Mouse (Mus musculus) MEL (cell line): Measurements from ENCODE around the gene Hoxc4. TPM values are rescaled to one million over a fixed set of nuclear protein-coding genes. Genes with fewer than 3 reads are reported as not detected.

Experiments used
- DNase-seq: peaks from one replicate; pipeline ENCODE4 v3.0.0; 2011; ENCODE audit warnings: low read depth, low spot score
- H3K27ac ChIP-seq: 2 replicates; pipeline ENCODE4 v1.5.1; 2012; ENCODE audit warnings: low read depth, mild to moderate bottlenecking, control low read depth, low read length, moderate library complexity; ENCODE audit not compliant: control insufficient read depth
- H3K27me3 ChIP-seq, 2 experiments: fragments of 150-350 bp in 1 of 2; sonication (generic) in 1 of 2; 2 replicates each; pipeline ENCODE4 v1.6.1; 2012; ENCODE audit warnings: low read length in 2 of 2, mild to moderate bottlenecking in 2 of 2, improper control_type of control experiment in 1 of 2, moderate library complexity in 1 of 2; ENCODE audit not compliant: insufficient read depth in 2 of 2, control insufficient read depth in 1 of 2
- H3K36me3 ChIP-seq, 2 experiments: 2 replicates each; pipeline ENCODE4 v1.6.1; 2012 to 2014; ENCODE audit warnings: low read length in 2 of 2, improper control_type of control experiment in 1 of 2, inconsistent platforms in 1 of 2, mild to moderate bottlenecking in 1 of 2; ENCODE audit not compliant: insufficient read depth in 2 of 2, control insufficient read depth in 1 of 2
- H3K4me1 ChIP-seq, 2 experiments: fragments of 150-350 bp in 1 of 2; sonication (generic) in 1 of 2; 2 replicates each; pipeline ENCODE4 v1.6.1; 2012; ENCODE audit warnings: low read length in 2 of 2, improper control_type of control experiment in 1 of 2, mild to moderate bottlenecking in 1 of 2; ENCODE audit not compliant: insufficient read depth in 2 of 2, control insufficient read depth in 1 of 2
- H3K4me3 ChIP-seq, 2 experiments: fragments of 150-350 bp in 1 of 2; sonication (generic) in 1 of 2; 2 replicates each; pipeline ENCODE4 v1.5.1; 2012; ENCODE audit warnings: low read depth in 2 of 2, low read length in 2 of 2, mild to moderate bottlenecking in 2 of 2, moderate library complexity in 2 of 2, control low read depth in 1 of 2, improper control_type of control experiment in 1 of 2; ENCODE audit not compliant: control insufficient read depth in 1 of 2, insufficient read depth in 1 of 2
- H3K79me2 ChIP-seq: 2 replicates; pipeline ENCODE4 v1.6.1; 2012; ENCODE audit warnings: mild to moderate bottlenecking, low read length, moderate library complexity; ENCODE audit not compliant: control insufficient read depth, poor library complexity, insufficient read depth
- H3K9ac ChIP-seq: 2 replicates; pipeline ENCODE4 v1.6.1; 2012; ENCODE audit warnings: low read depth, mild to moderate bottlenecking, control low read depth, low read length, moderate library complexity; ENCODE audit not compliant: control insufficient read depth, poor library complexity, severe bottlenecking
- H3K9me3 ChIP-seq: fragments of 150-350 bp; sonication (generic); replicated peaks from 2 replicates; pipeline ENCODE4 v1.6.1; 2012; ENCODE audit warnings: mild to moderate bottlenecking, low read length, improper control_type of control experiment, moderate library complexity; ENCODE audit not compliant: insufficient read depth
- CHD1 ChIP-seq: IDR thresholded peaks from 2 replicates; pipeline ENCODE4 v1.6.1; 2012; ENCODE audit warnings: low read depth, mild to moderate bottlenecking, inconsistent platforms, low read length, improper control_type of control experiment
- GABPA ChIP-seq: IDR thresholded peaks from 2 replicates; pipeline ENCODE4 v1.6.1; 2012; ENCODE audit warnings: low read depth, mild to moderate bottlenecking, inconsistent platforms, low read length, improper control_type of control experiment, moderate library complexity
- GATA1 ChIP-seq: IDR thresholded peaks from 2 replicates; pipeline ENCODE4 v1.6.1; 2011; ENCODE audit warnings: low read depth, low read length, improper control_type of control experiment
- MEF2A ChIP-seq: IDR thresholded peaks from 2 replicates; pipeline ENCODE4 v1.6.1; 2014; ENCODE audit warnings: low read depth, mild to moderate bottlenecking, inconsistent platforms, low read length, improper control_type of control experiment; ENCODE audit not compliant: poor library complexity, insufficient replicate concordance, severe bottlenecking; ENCODE audit errors: extremely low read depth
- MXI1 ChIP-seq: IDR thresholded peaks from 2 replicates; pipeline ENCODE4 v1.6.1; 2011; ENCODE audit warnings: mild to moderate bottlenecking, low read depth, low read length, improper control_type of control experiment
- MYB ChIP-seq: IDR thresholded peaks from 2 replicates; pipeline ENCODE4 v1.6.1; 2011; ENCODE audit warnings: mild to moderate bottlenecking, low read depth, low read length, improper control_type of control experiment
- MYC ChIP-seq: IDR thresholded peaks from 2 replicates; pipeline ENCODE4 v1.6.1; 2011; ENCODE audit warnings: low read depth, mild to moderate bottlenecking, low read length, improper control_type of control experiment, moderate library complexity
- NELFE ChIP-seq: IDR thresholded peaks from 2 replicates; pipeline ENCODE4 v1.6.1; 2011; ENCODE audit warnings: low read depth, low read length, improper control_type of control experiment
- NRF1 ChIP-seq: IDR thresholded peaks from 2 replicates; pipeline ENCODE4 v1.6.1; 2014; ENCODE audit warnings: low read depth, mild to moderate bottlenecking, inconsistent platforms, low read length, improper control_type of control experiment, moderate library complexity; ENCODE audit not compliant: poor library complexity, insufficient read depth, severe bottlenecking
- POLR2A ChIP-seq, 2 experiments: IDR thresholded peaks; 2 replicates each; pipeline ENCODE4 v1.6.1; 2011 to 2012; ENCODE audit warnings: low read length in 2 of 2, mild to moderate bottlenecking in 2 of 2, control low read depth in 1 of 2, improper control_type of control experiment in 1 of 2, low read depth in 1 of 2, moderate library complexity in 1 of 2; ENCODE audit not compliant: control insufficient read depth in 1 of 2, insufficient read depth in 1 of 2, poor library complexity in 1 of 2
- RAD21 ChIP-seq: IDR thresholded peaks from 2 replicates; pipeline ENCODE4 v1.6.1; 2011; ENCODE audit warnings: mild to moderate bottlenecking, low read depth, low read length, improper control_type of control experiment
- RCOR1 ChIP-seq: IDR thresholded peaks from 2 replicates; pipeline ENCODE4 v1.6.1; 2012; ENCODE audit warnings: low read depth, mild to moderate bottlenecking, inconsistent platforms, low read length, improper control_type of control experiment
- SIN3A ChIP-seq: IDR thresholded peaks from 2 replicates; pipeline ENCODE4 v1.6.1; 2012; ENCODE audit warnings: low read length, improper control_type of control experiment, inconsistent platforms
- polyA plus RNA-seq, 2 experiments: library from polyadenylated mRNA; stranded (reverse) in 1 of 2; unstranded in 1 of 2; fragments of >175 nt in 1 of 2; fragments of >200 nt in 1 of 2; gene quantifications; 2 replicates each; pipeline versions ENCODE4 v1.2.1 to v1.2.4; 2012; ENCODE audit warnings: low replicate concordance in 2 of 2, low read depth in 1 of 2; ENCODE audit not compliant: insufficient read length in 2 of 2, insufficient read depth in 1 of 2, missing spikeins in 1 of 2
- total RNA-seq: library from RNA; depleted of rRNA; stranded (reverse); fragments of 300-350 nt; gene quantifications from 2 replicates; pipeline ENCODE4 v1.2.3, GENCODE M21; 2012

Gene Hoxc4
- total and polyA plus RNA-seq, 3 experiments, result 2.6 to 9.4 TPM; not detected in 1

DNA sequence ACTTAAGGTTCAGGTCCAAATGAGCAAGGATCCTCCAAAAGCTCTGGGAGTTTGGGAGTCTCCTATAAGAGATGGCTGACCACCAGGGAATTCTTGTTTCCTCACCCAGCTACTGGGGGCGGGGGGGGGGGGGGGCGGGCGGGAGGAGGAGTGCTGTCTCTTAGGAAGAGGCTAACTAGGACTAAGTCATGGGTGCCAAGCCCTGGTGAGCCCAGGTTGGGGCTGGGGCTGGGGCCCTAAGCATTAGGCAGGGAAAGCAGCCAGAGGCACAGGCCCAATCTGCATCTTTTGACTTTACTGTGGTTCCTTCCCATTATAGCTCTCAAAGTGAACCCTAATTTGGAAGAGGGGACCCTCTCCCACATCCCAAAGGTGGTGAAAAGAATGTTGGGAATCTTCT, 13.4 kb downstream of the Hoxc4 start:
- peaks cover 0 to 9% of the 10 kb centered on the region in 2 experiments; a peak in 3 of 4 replicates for H3K4me1 ChIP-seq
- TF ChIP-seq MXI1 (no peak), GABPA (no peak), MEF2A (no peak), SIN3A (no peak), CHD1 (no peak), GATA1 (no peak), RCOR1 (no peak), NELFE (no peak), POLR2A (IDR thresholded peaks at IDR 0.05; ENCODE audit: control insufficient read depth in 1 of 2, insufficient read depth in 1 of 2, low read depth in 1 of 2, low read length in 2 of 2, poor library complexity in 1 of 2) (no peak), MYC (no peak)
- no peaks in the 10 kb centered on the region for H3K27me3 ChIP-seq
- peaks cover 0 to 4% of the 10 kb centered on the region in 2 experiments; a peak in 2 of 4 replicates for H3K36me3 ChIP-seq
- H3K27ac ChIP-seq, result no peak overlapping the region
- DNase-seq, result no peak
- no peak overlapping the region for H3K4me3 ChIP-seq
- no peaks in the 10 kb centered on the region for H3K9me3 ChIP-seq
- peaks cover 9% of the 10 kb centered on the region for H3K79me2 ChIP-seq
- no peak overlapping the region for H3K9ac ChIP-seq

DNA sequence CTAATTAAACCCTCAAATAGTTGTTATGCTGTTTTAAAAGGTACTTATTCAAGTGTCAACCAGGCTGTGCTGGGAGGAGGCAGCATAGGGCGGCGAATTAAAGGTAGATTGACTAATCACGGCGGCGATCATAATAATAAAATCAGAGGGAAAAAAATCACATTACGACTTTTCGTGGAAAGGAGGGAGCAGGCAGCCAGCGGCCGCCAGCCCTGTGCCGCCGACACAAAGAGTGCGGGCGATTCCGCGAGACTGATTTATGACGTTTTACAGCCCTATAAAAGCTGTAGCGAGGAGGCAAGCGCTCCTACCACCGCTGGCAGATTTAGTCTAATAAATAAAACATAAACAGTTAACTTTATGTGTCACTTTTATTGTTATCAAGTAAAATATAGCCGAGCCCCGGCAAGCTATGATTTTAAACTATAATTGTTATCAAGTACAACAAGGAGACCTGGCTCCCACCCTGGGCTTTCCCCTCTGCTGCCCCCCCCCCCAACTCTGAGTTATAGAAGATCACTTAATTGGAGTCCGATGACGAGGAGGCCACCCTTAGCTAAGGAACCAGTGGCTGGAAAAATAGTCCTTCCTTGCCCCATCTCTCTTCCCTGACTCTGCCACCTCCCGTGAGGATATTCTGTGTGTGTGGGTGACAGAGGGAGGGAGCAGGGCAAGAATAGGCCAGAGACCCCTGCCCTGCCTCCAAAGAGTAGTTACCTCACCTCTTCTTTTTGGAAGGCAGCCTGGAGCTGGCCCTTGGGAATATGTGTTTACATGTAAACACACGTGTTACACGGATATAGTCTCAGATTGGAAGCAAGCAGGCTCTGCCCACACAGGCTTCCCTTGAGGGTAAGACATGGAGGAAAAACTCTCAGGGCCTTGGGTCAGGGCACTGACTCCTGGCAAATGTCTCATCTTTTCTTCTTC, 14.2 kb downstream of the Hoxc4 start:
- Histone ChIP-seq H3K27ac (no peak overlapping the region), H3K4me3 (no peak overlapping the region), H3K9me3 (no peaks in the 10 kb centered on the region), H3K79me2 (peaks cover 9% of the 10 kb centered on the region), H3K9ac (no peak overlapping the region), H3K36me3 (peaks cover 0 to 4% of the 10 kb centered on the region in 2 experiments; a peak in 2 of 4 replicates), H3K4me1 (peaks cover 0 to 9% of the 10 kb centered on the region in 2 experiments; a peak in 3 of 4 replicates), H3K27me3 (no peaks in the 10 kb centered on the region)
- TF ChIP-seq MYC, result no peak
- no peak for TF ChIP-seq RAD21
- TF ChIP-seq NRF1, result no peak
- TF ChIP-seq MYB, result no peak
- no peak for DNase-seq
